Mouse (Mus musculus) hindbrain, embryonic 10.5 days (tissue): Measurements from ENCODE around the gene Nr4a2. TPM values are rescaled to one million over a fixed set of nuclear protein-coding genes. Genes with fewer than 3 reads are reported as not detected.

ENCODE experiments used
- DNase-seq: peaks from one replicate; pipeline ENCODE4 v3.0.0-alpha.2; 2017; ENCODE audit warnings: low spot score
- H3K27ac ChIP-seq: fragments of 300-500 bp; sonication (generic); 2 replicates; pipeline ENCODE4 v1.5.1; 2016; ENCODE audit warnings: mild to moderate bottlenecking, moderate library complexity
- H3K27me3 ChIP-seq: fragments of 300-500 bp; sonication (generic); 2 replicates; pipeline ENCODE4 v1.6.1; 2016; ENCODE audit warnings: mild to moderate bottlenecking; ENCODE audit not compliant: poor library complexity, insufficient read depth, severe bottlenecking
- H3K36me3 ChIP-seq: fragments of 300-500 bp; sonication (generic); 2 replicates; pipeline ENCODE4 v1.6.1; 2016; ENCODE audit warnings: mild to moderate bottlenecking, moderate library complexity
- H3K4me1 ChIP-seq: fragments of 300-500 bp; sonication (generic); replicated peaks from 2 replicates; pipeline ENCODE4 v1.6.1; 2016; ENCODE audit warnings: mild to moderate bottlenecking
- H3K4me3 ChIP-seq: fragments of 300-500 bp; sonication (generic); 2 replicates; pipeline ENCODE4 v1.5.1; 2016; ENCODE audit warnings: mild to moderate bottlenecking, moderate library complexity
- H3K9me3 ChIP-seq: fragments of 300-500 bp; sonication (generic); 2 replicates; pipeline ENCODE4 v1.6.1; 2016; ENCODE audit warnings: mild to moderate bottlenecking, moderate library complexity
- WGBS: fragments of 180-500 bp; shearing (Covaris S2); methylation state at CpG from one replicate; pipeline ENCODE4 v1.1.7; 2016; 5-methylcytosine and 5-hydroxymethylcytosine counted together
- polyA plus RNA-seq: library from polyadenylated mRNA; unstranded; fragments of >200 nt; fragmentation: Nextera tagmentation; extraction: Ambion mirVana; gene quantifications from 2 replicates; pipeline ENCODE4 v1.2.1, GENCODE M21; 2016

Nr4a2 gene
- polyA plus RNA-seq, 1 experiment from 2014 or later = 9.6 TPM

- WGBS = 0% methylated on average over 45 of the region's 47 CpGs
- H3K4me3 ChIP-seq = peak overlapping the region; percentile 69
- H3K27me3 ChIP-seq = peaks cover 39% of the 10 kb centered on the region
- H3K36me3 ChIP-seq = no peaks in the 10 kb centered on the region
- peak; percentile 78 for DNase-seq
- H3K9me3 ChIP-seq = no peaks in the 10 kb centered on the region; the same call in 1 of the 2 replicates
- peak overlapping the region; percentile 82 for H3K27ac ChIP-seq
- H3K4me1 ChIP-seq = peaks cover 63% of the 10 kb centered on the region
These were observed 7.2 kb downstream of the Nr4a2 start for GRCm38 (mm10) chr2:57116366-57117200.

- H3K4me1 ChIP-seq = peaks cover 65% of the 10 kb centered on the region
- H3K36me3 ChIP-seq = no peaks in the 10 kb centered on the region
- H3K4me3 ChIP-seq = peak overlapping the region; percentile 69
- H3K27ac ChIP-seq = peak overlapping the region; percentile 82
- H3K9me3 ChIP-seq = no peaks in the 10 kb centered on the region; the same call in 1 of the 2 replicates
- H3K27me3 ChIP-seq = peaks cover 46% of the 10 kb centered on the region
- WGBS = under 1% methylated on average over 19 of the region's 28 CpGs
- peak; percentile 62 for DNase-seq
These were observed 7.9 kb downstream of the Nr4a2 start for GRCm38 (mm10) chr2:57115864-57116365.

- H3K9me3 ChIP-seq = no peaks in the 10 kb centered on the region; the same call in 1 of the 2 replicates
- H3K4me1 ChIP-seq = peaks cover 65% of the 10 kb centered on the region
- H3K27ac ChIP-seq = peak overlapping the region; percentile 82
- DNase-seq = no peak
- H3K27me3 ChIP-seq = peaks cover 52% of the 10 kb centered on the region
- no peaks in the 10 kb centered on the region for H3K36me3 ChIP-seq
- H3K4me3 ChIP-seq = peak overlapping the region; percentile 69
- under 1% methylated on average over 25 of the region's 25 CpGs for WGBS
These were observed 8.5 kb downstream of the Nr4a2 start for GRCm38 (mm10) chr2:57115181-57115863.

GRCm38 (mm10) chr2:57114211-57115151 is 9.3 kb downstream of the Nr4a2 start:
- WGBS = under 1% methylated on average over 88 of the region's 88 CpGs
- peak overlapping the region; percentile 82 for H3K27ac ChIP-seq
- H3K4me3 ChIP-seq = peak overlapping the region; percentile 69
- DNase-seq = peak; percentile 86
- peaks cover 60% of the 10 kb centered on the region for H3K27me3 ChIP-seq
- H3K36me3 ChIP-seq = no peaks in the 10 kb centered on the region
- H3K4me1 ChIP-seq = peaks cover 74% of the 10 kb centered on the region
- no peaks in the 10 kb centered on the region; the same call in 1 of the 2 replicates for H3K9me3 ChIP-seq

GRCm38 (mm10) chr2:57113431-57113830 is 10.4 kb downstream of the Nr4a2 start:
- H3K4me1 ChIP-seq = peaks cover 78% of the 10 kb centered on the region
- WGBS = 13% methylated on average over 5 of the region's 5 CpGs
- no peaks in the 10 kb centered on the region for H3K36me3 ChIP-seq
- DNase-seq = no peak
- H3K27ac ChIP-seq = no peak overlapping the region
- H3K27me3 ChIP-seq = peaks cover 71% of the 10 kb centered on the region
- peak overlapping the region; percentile 69 for H3K4me3 ChIP-seq
- H3K9me3 ChIP-seq = no peaks in the 10 kb centered on the region; the same call in 1 of the 2 replicates

GRCm38 (mm10) chr2:57112949-57113348 is 10.9 kb downstream of the Nr4a2 start:
- peaks cover 76% of the 10 kb centered on the region for H3K4me1 ChIP-seq
- no peak overlapping the region for H3K27ac ChIP-seq
- peak overlapping the region; percentile 25; the same call in 1 of the 2 replicates for H3K4me3 ChIP-seq
- H3K9me3 ChIP-seq = no peaks in the 10 kb centered on the region; the same call in 1 of the 2 replicates
- no peak for DNase-seq
- 9% methylated on average over 6 of the region's 6 CpGs for WGBS
- H3K27me3 ChIP-seq = peaks cover 75% of the 10 kb centered on the region
- no peaks in the 10 kb centered on the region for H3K36me3 ChIP-seq

GRCm38 (mm10) chr2:57111791-57112538 is 11.8 kb downstream of the Nr4a2 start:
- Histone ChIP-seq H3K27me3 (peaks cover 85% of the 10 kb centered on the region), H3K9me3 (no peaks in the 10 kb centered on the region; the same call in 1 of the 2 replicates), H3K36me3 (no peaks in the 10 kb centered on the region), H3K27ac (no peak overlapping the region), H3K4me1 (peaks cover 66% of the 10 kb centered on the region), H3K4me3 (peak overlapping the region; percentile 25)
- peak; percentile 34 for DNase-seq
- 2% methylated on average over 38 of the region's 38 CpGs for WGBS

GRCm38 (mm10) chr2:57111011-57111790 is 12.6 kb downstream of the Nr4a2 start:
- no peaks in the 10 kb centered on the region for H3K36me3 ChIP-seq
- peak; percentile 48 for DNase-seq
- H3K27me3 ChIP-seq = peaks cover 93% of the 10 kb centered on the region
- WGBS = 2% methylated on average over 39 of the region's 39 CpGs
- H3K9me3 ChIP-seq = no peaks in the 10 kb centered on the region; the same call in 1 of the 2 replicates
- peaks cover 59% of the 10 kb centered on the region for H3K4me1 ChIP-seq
- peak overlapping the region; percentile 25 for H3K4me3 ChIP-seq
- no peak overlapping the region for H3K27ac ChIP-seq

GRCm38 (mm10) chr2:57110401-57110800 is 13.4 kb downstream of the Nr4a2 start:
- Histone ChIP-seq H3K27me3 (peaks cover 95% of the 10 kb centered on the region), H3K9me3 (no peaks in the 10 kb centered on the region; the same call in 1 of the 2 replicates), H3K27ac (no peak overlapping the region), H3K4me3 (peak overlapping the region; percentile 13; the same call in 1 of the 2 replicates), H3K36me3 (no peaks in the 10 kb centered on the region), H3K4me1 (peaks cover 52% of the 10 kb centered on the region)
- DNase-seq = no peak
- WGBS = 3% methylated on average over 16 of the region's 16 CpGs

GRCm38 (mm10) chr2:57109926-57110325 is 13.9 kb downstream of the Nr4a2 start:
- Histone ChIP-seq H3K4me3 (peak overlapping the region; percentile 13; the same call in 1 of the 2 replicates), H3K27ac (no peak overlapping the region), H3K9me3 (no peaks in the 10 kb centered on the region; the same call in 1 of the 2 replicates), H3K27me3 (peaks cover 96% of the 10 kb centered on the region), H3K36me3 (no peaks in the 10 kb centered on the region), H3K4me1 (peaks cover 48% of the 10 kb centered on the region)
- peak; percentile 42 for DNase-seq
- 2% methylated on average over 14 of the region's 14 CpGs for WGBS

GRCm38 (mm10) chr2:57109301-57109700 is 14.5 kb downstream of the Nr4a2 start:
- Histone ChIP-seq H3K27ac (no peak overlapping the region), H3K27me3 (peaks cover 100% of the 10 kb centered on the region), H3K4me3 (no peak overlapping the region), H3K36me3 (no peaks in the 10 kb centered on the region), H3K4me1 (peaks cover 48% of the 10 kb centered on the region), H3K9me3 (no peaks in the 10 kb centered on the region; the same call in 1 of the 2 replicates)
- 4% methylated on average over 11 of the region's 11 CpGs for WGBS
- DNase-seq = no peak
